Mouse (Mus musculus): ENCODE measurements at regions not wholly inside any gene's neighbourhood (a gene's known extent, or its start where the extent isn't known, plus 50 kb on each side); places are given as distances from the start of the nearest gene placed in this dataset.

DNA sequence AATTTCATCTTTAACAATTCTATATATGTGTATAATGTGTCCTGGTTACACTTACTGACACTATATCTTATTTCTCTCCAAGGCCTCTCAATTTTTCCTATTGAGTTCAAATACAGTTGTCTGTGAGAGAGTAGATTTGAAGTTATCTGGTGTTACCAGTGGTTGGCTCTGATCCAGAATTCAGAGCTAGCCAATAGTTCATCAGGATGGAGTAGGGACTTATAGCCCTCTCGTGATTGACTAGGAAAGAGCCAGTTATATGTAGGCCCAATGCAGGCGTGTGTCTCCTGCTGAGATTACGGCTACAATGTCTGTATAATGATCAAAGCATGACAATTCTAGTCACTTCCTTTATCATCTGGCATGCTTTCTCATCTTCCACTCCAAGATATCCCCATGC is 1241.0 kb upstream of the Zeb2 start:
- DNase-seq = no peak

DNA sequence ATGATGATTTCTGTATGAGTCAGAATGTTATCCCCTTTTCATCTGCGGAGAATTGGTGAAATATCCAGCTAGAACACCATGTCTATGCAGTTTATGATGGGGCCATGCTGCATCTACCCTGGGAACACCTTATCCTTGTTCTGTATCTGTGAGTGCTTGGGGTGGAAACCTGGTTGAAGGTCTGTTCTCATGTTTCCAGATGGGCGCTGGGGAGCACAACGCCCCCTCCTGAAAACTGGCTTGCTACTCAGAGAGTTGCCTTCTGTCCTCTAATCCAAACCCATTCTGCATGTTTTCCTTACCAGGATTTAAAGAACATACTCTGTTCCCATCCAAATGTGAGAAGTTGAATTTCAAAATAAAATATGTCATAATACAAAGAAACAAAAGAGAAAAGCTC is 1239.5 kb upstream of the Zeb2 start:
- DNase-seq = no peak

DNA sequence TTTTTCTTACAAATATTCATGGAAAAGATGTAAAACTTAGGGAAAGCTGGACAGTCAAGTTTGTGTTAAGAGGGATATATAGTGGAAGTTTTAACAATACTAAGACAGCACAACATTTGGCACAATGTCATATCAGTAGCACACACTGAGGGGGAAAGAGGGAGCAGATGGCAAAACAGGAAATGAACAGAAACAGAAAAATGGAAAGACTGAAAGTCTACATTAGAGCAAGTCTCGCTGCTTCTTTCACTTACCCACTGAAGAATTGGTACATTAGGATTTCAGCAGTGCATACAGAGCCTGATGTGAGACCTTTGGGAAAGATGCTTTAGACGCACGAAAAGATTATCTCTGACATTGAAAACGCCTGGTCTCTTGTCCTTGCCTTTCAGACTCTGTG is 1223.5 kb upstream of the Zeb2 start:
- no peak for DNase-seq

DNA sequence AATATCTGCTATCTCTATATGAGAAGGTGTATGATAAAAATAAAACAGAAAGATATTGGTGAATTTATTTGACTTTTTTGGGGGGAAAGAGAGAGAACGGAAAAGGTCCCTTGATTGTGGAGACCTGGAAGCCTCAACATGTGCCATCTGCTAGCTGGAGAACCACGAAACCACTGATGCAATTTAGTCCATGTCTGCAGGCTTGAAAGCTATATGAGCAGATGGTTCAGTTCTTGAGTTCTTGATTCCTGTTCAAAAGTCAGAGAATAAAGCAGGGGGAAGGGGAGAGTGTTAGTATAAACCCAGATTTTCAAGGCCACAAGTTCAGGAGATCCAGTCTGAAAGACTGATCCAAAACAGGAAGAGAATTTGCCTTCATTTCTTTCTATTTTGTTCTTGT is 1199.5 kb upstream of the Zeb2 start:
- no peak for DNase-seq

DNA sequence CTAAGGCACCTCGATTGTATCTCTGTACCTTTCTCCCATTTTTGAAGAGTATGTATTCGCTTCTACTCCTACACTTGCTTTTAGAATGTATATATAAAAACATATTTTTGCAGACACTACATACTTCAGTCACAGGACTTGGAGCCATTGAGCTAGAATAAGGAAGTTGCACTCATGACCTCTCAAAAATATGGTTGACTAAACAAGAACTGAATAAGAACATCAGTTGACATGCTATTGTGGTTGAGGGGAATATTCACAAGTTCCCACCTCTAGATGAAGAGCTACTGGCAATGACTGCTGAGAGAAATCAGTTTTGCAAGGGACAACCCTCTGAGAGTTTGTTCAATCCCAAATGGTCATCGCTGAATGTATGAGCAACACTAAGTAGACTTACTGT is 1198.0 kb upstream of the Zeb2 start:
- no peak for DNase-seq

DNA sequence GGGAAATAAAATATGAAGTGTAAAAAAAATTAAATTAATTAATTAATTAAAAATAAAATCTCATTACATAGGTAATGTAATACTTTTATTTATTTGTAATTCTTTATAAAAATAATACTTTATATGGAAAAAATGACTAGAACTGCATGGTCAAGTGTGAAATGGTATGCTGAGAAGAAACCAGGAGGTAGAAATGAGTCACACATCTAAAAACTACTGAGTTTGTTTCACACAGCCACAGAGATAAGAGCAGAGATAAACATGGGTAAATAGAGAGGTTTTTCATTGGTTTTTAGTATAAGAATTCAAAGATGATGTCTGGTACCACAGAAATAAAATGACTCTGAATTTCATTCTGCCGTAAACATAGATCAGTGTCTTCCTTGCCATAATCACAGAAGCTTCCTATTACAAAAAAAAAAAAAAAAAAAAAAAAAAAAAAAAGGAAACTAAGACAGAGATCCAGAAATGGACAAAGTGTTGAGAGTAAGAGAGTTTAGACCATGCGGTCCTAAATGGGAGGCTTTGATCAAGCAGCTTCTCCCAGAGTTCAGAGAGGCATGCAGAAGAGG is 1190.5 kb upstream of the Zeb2 start:
- no peak for DNase-seq

DNA sequence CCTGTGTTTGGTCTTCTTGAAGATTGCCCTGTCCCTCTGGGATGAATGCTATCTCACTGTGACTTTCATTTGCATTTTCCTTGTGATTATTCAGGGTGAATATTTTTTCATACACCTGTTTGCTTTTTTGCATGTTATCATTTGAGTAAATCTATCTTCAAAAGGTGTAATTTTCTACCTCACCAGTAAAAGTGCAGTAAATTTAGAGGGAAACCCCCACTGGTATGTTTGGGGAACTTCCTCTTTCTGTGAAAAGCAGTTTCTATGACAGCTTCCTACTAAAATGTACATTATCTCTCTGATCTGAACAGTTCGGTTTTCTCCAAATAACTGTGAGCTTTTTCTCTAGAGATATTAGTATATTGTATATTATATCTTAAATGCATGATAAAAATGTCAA is 1185.4 kb upstream of the Zeb2 start:
- DNase-seq = no peak

DNA sequence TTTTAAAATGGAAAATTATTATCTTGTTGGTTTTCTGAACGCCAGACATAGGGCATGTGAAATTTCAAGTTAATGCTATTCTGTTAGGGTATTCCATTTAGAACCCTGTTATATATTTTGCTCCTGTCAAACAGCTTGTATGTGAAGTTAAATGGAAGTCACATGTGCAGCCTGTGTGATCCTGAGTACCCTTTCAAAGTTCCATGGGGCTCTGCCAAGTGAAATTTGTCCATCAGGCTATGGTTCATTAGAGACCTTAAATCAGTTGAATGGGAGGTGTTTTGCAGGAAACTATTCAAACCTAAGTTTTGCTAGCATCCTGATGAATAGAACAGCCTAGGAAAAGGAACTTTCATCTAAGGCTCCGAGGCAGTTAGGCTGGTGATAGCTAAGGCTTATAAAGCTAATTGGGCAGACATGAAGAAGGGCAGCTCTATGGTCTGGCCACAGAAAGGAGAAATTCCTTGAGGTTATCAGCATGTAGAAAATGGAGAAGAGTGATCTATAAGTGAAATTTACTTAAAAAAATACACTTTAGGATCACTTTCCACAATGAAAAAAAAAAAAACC is 1180.2 kb upstream of the Zeb2 start:
- no peak for DNase-seq

DNA sequence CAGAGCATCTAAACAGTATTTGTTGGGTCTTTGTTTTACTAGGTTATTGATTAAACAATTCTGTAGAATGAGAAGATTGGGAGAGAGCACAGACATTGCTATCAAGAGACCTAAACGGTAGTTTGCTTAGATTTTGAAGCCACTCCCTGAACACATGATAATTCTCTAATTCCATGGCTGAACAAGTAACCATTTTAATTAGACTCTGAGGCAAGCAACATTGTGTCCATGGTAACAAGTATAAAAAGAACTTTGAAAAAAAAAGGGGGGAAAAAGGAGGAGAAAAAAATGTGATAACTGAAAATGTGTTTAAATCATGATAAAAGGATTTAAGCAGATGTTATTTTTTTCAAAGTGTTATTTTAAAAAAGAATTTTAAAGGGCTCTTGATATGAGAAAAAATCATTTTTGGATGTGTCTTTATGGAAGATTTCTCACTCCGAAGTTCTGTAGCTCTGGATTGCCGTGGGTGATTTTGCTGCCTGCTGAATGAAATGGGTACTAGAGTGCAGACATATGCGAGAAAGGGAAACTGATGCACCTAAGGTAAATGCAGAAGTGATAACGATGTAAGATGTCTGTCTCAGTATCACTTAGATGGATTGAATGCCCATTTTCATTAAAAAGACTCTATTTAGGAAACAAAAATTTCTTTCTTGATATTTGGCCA is 1166.9 kb upstream of the Zeb2 start:
- no peak for DNase-seq

DNA sequence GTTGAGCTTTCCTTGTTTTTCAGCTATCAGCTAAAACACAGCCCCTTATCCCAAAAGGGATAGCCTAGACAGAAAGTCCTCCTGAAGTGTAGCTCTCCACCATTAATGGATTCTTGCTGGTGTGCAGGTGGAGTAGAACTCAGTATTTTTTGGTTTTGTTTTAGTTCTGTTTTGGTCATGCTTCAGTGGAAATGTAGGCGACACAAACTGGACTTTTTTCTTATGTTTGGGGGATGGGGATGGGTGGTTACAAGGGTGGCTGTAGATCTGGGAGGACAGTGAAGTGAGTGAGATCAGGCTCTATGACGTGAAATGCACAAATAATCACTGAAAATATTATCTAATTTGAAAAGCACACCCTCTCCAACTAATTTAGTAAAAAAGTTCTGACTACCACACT is 1163.6 kb upstream of the Zeb2 start:
- DNase-seq = no peak

DNA sequence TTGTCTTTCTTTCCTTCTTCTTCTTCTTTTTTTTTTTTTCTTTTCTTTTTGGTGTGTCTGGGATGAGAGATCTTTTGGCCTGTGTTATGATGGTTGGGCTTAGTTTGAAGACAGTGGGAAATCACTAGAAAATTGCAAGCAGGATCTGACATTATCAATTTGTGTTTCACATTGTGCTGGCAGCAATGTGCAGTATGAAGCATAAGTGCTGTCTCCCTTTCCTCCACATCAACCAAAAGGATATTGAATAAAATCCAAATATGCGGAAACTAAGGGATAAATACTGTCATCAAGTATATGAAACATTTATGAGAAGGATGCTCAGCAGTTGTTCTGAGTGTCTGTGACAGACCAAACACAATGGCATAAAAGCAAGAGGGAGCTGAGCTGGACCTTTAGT is 1144.4 kb upstream of the Zeb2 start:
- no peak for DNase-seq

DNA sequence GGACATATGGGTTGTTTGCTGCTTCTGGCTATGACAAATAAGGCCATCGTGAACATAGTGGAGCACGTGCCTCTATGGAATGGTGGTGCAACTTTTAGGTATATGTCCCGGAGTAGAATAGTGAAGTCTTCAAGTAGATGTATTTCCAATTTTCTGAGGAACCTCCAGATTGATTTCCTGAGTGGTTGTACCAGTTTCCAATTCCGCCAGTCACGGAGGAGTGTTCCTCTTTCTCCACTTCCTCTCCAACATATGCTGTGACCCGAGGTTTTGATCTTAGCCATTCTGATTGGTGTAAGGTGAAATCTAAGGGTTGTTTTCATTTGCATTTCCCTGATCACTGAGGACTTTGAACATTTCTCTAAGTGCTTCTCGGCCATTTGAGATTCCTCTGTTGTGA is 1134.4 kb upstream of the Zeb2 start:
- DNase-seq = no peak

DNA sequence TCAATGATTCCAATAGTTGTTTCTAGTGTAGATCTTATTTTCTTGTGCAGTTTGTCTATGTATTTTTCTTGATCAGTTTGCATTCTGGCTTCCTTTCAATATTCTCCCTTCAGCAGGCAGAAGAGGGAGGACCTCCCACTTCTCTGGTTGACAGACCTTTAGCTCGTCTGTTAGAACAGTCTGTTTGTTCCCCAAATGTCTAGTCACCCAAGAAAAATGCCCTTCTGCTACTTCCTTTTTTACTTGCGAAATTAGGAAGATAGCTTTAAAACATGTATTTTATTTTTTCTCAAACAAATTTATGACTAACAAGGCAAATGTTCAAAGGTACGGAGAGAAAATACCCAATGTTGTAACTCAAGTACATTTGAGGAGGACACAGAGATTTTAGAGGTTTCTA is 1128.5 kb upstream of the Zeb2 start:
- DNase-seq = no peak

DNA sequence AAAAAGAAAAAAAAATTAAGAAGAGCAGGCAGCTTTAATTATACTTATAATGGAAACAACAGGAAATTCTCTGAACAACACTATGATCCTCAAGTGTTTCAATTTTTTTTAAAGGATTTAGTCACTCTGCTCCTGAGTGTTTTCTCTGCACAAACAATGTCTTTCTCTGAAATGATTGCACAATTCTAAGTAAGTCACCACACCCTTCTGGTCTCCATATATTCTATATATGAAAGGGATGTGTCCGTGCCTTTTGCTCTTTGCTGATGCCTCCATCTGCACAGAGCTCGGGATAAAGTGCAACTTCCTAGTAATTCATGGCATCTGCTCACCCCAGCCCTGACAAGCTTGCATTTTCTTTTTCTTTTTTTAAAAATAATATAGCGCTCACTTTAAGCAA is 1127.5 kb upstream of the Zeb2 start:
- DNase-seq = no peak

DNA sequence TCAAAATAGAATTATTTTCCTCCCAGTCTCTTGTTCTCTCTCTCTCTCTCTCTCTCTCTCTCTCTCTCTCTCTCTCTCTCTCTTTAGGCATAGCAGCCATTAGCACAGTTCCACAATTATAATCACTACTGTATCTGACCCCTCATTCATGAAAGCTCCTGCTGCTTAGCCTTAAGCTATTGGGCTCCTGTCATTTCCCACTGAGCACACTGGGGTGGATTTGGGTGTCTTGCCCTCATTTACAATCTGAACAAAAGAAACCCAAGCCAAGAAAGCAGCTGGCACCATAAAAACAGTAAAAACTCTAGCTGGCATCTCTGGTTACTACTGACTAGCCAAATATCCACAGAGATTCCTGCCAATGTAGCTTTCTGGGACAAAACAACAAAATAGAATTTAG is 1125.6 kb upstream of the Zeb2 start:
- DNase-seq = no peak

DNA sequence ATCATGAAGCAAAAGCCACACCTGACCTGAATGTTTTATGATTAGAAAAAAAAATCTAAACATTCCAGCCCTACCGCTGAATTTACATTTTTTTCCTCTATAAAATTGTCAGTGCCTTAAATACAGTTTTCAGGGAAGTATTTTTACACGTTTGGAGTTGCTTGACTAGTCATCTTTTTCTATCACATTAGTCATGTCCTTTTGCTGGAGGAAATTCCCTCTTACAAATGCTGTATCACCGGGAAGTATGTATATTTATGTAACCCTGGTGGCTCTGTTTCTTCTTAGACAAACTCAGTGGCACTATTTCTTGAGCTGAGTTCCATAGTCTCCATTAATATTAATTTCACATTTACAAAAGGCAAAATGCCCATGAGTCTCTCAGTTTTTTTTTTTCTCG is 1122.7 kb upstream of the Zeb2 start:
- no peak for DNase-seq

DNA sequence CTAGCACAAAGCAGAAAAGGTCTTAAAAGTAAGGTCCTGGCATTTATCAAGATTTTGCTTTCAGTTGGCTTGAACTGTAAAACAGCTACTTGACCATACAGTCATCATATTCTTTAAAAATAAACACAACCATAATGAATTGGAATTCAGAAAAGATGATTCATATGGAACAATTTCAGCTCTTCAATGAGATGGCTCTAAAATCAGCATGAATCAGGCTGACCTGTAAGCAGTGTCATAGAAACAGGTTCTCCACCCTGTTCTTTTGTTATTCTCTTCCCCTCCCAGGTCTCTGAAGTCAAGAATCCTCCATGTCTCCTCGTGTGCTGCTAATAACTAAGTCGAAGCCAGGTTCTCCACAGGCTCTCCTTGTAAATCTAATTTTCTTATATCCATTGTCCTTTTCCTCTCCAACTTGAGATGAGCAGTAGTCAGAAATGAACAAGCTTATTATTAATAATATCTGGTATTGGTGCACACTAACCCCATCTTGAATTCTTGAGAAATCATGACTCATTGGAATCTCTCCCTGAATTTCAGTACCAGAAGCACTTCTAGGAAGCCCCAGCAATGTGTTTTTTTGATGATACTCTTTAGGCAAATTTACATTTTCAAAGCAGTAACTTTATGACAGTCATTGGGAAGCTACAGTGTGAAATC is 1113.7 kb upstream of the Zeb2 start:
- DNase-seq = no peak

DNA sequence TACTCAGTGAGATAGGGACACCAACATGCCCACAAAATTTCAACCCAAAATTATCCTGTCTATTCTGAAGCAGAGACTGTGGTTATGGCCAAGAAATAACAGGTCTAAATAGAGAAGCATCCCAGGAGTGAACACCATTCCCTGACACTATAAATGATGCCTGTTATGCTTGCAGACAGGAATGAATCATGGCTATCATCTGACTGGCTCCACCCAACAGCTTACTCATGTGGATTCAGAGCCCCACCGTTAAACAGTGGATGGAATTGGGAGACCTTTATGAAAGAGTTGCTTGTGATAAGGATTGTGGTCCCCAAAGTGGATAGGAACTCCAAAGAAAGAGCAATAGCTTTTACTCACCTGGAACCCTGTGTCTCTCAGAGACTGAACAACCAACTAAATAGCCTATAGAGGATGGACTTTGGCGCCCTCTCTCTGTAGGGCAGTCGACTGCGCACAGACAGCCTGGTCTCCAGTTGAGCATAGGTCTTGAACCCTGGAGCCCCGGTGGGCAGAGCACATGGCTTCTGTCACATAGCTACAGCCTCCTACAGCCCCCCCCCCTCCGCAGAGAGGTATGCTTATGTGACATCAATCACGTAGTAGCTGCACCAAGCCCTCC is 1101.3 kb upstream of the Zeb2 start:
- DNase-seq = no peak

DNA sequence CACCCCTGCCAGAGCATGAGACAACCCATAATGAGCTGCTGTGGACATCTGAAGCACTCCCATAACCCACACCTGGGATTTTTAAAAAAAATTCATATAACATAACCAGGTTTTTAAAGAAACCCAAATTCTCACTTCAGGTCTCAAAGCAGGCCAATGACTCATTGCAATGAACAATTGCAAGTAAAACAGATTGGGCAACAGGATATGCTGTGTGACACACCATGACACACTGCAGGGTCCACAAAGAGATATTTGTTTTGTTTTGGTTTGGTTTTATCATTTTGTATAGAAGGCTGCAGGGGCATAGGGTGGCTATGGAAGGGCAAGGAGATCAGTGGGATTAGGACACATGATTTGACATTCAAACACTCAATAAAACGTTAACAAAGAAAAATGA is 1082.1 kb upstream of the Zeb2 start:
- no peak for DNase-seq

DNA sequence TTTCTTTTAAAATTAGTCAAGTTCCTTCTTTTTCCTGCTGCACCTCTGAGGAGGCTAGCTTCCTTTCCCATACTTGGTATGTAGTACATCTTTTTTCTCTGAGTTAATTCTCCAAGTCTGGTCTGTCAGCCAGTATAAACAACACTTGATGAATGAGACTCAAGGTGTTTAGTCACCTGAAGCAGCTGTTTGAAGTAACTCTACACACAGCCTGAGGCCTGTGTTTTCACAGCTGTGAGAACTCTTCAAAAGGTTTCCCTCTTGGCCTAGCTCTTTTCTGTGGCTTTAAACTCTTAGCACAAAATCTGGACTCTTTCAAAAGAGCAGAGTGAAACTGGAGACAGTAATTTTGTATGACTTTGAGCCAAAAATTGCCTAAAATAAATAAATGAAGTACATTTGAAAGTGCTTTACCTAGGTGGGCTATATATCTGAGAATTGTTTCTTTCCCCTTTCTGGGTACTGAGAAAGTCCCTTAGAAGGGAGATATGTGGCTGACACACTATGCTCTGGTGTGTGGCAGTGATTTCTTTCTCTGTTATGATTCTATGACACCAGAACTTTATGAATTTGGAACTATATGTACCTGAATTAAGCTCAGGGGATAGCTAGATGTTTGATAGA is 1070.2 kb upstream of the Zeb2 start:
- DNase-seq = no peak

DNA sequence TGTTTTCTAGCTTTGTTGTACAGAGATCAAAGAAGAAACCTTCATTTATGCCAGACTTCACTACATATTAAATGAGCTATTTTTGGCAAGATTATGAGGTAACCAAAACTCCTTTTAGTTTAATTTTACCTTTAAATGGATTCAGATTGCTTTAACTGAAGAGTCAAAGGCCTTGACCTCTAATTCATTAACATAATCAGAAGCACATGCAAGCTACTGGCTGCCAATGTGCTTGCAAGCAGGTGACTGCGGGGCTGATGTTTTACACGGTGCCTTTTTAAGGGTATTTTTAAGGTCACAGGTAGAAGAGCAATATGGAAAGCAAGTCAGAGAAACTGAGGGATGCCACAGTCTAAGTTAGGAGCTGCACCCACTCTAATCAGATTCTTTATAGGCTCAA is 1066.0 kb upstream of the Zeb2 start:
- DNase-seq = no peak

DNA sequence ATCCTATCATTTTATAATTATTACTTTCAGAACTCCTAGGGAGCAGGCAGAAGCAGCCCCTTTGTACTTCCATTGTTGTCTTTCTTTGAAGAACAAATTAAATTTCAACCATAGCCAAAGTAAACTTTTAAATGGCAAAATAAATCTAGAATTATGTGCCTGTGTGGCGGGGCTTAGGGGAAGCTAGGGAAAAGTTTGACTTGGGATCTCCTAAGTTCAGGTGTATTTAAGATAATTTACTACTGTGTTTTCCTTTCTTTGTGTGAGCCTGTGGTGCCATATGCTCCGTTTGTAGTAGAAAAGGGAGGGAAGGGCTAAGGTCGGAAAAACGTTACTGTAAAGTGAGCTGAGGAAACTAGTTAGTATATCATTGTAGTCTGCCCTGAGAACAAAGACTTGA is 1062.5 kb upstream of the Zeb2 start:
- no peak for DNase-seq

DNA sequence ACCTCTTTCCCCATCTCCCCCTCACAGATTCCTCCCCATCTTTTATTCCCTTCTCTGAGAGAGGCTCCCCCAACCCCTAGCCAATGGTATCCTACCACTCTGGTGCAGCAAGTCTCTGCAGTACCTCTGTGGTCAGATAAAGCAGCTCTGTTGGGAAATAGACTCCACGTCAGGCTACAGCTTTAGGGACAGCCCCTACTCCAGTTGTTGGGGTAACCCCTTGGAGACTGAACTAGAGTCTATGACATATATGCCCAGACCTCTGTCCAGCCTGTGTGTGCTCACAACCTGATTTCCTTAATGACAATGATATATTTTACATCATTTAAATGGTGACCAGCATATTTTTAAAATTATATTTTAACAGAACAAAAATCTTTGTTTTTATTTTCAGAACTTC is 1051.3 kb upstream of the Zeb2 start:
- DNase-seq = no peak

DNA sequence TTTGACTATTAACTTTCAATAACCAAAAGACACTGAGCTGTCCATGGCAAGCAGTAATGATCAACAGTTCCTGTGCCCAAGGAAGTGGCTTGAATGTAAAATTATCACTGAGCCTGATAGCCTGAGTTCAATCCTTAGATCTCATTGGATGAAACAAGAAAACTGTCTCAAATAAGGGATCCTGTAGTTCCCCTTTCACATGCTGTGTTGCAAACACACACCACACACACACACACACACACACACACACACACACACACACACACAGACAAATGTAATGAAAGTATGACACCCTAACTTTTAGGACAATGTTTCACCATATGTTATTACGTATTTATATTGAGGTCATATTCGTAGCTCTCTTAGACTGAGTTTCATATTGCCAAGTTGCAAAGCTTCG is 1032.7 kb upstream of the Zeb2 start:
- DNase-seq = no peak

Data from right cerebral cortex, postnatal 14 days (tissue).